Mouse (Mus musculus): ENCODE data around the gene Olfr1251.
"Not testable (repeated sequence)": the region's sequence is repeated elsewhere in the genome, so short reads cannot be mapped to it uniquely, and the experiment has no call there.

GRCm38 (mm10) chr2:89618145-89618544 is 53.6 kb downstream of the Olfr1251 start, which contains the start of gene Olfr1248:
- not testable (repeated sequence) for TF ChIP-seq POLR2A (IDR thresholded peaks at IDR 0.05; ENCODE audit: control insufficient read depth, extremely low read depth, insufficient read depth, low read length, poor library complexity); CTCF (IDR thresholded peaks at IDR 0.05; ENCODE audit: borderline replicate concordance, control insufficient read depth, extremely low read depth, insufficient read depth, low read length, poor library complexity)
